In genomic region chrX:37110881-37111193, GRCm38 (mm10) we compare ENCODE assay signal across 15 mouse cellular contexts. TPM values are rescaled to one million over a fixed set of nuclear protein-coding genes. Genes with fewer than 3 reads are reported as not detected.
DNase-seq lines count a peak whose midpoint lies in the region; ATAC-seq and TF ChIP-seq lines count a peak whose summit lies in the region.
"Had no signal": no experiment of that assay in that cellular context is flagged by ENCODE, and none has a peak within 500 bp of the region (broad histone marks: within the 10 kb centered on the region; RNA-seq: fewer than 3 reads in every experiment).

No protein-coding gene starts in this region.

- no peak for TF ChIP-seq POLR2A in myocyte (IDR thresholded peaks at IDR 0.05; ENCODE audit: insufficient read length, low read depth)

- 74% methylated on average over 4 of the region's 4 CpGs for WGBS in hindbrain, embryonic 13.5 days
- WGBS in hindbrain, embryonic 12.5 days: 80% methylated on average over 4 of the region's 4 CpGs
- WGBS in midbrain, postnatal 0 days: 76% methylated on average over 4 of the region's 4 CpGs
- 80% methylated on average over 4 of the region's 4 CpGs for WGBS in midbrain, embryonic 14.5 days

- no peak for ATAC-seq in erythroblast, adult 5-6 weeks (replicated peaks; ENCODE audit: low FRiP score, poor library complexity, severe bottlenecking)
- ATAC-seq in hindbrain, embryonic 13.5 days (ENCODE audit: low FRiP score): no peak
- ATAC-seq in hindbrain, embryonic 12.5 days (ENCODE audit: low FRiP score): no peak
- no peak for ATAC-seq in midbrain, postnatal 0 days (ENCODE audit: low FRiP score)
- no peak for ATAC-seq in midbrain, embryonic 14.5 days (ENCODE audit: low FRiP score, low TSS enrichment)

- H3K9ac ChIP-seq in hindbrain, embryonic 13.5 days: no peak overlapping the region
- no peak overlapping the region for H3K9ac ChIP-seq in hindbrain, embryonic 12.5 days
- H3K9ac ChIP-seq in midbrain, postnatal 0 days (replicated peaks; ENCODE audit: low read length, poor library complexity, severe bottlenecking): no peak overlapping the region
- H3K9ac ChIP-seq in midbrain, embryonic 14.5 days (replicated peaks; ENCODE audit: low read length): no peak overlapping the region
- H3K9ac ChIP-seq: neural tube, embryonic 12.5 days had no signal

- H3K4me2 ChIP-seq in hindbrain, embryonic 13.5 days: no peak overlapping the region
- H3K4me2 ChIP-seq in hindbrain, embryonic 12.5 days (replicated peaks): no peak overlapping the region
- H3K4me2 ChIP-seq in midbrain, postnatal 0 days (ENCODE audit: low read depth, low read length, poor library complexity, severe bottlenecking): no peak overlapping the region
- no peak overlapping the region; the same call in 1 of the 2 replicates for H3K4me2 ChIP-seq in midbrain, embryonic 14.5 days (ENCODE audit: low read length)
- H3K4me2 ChIP-seq in myocyte (ENCODE audit: low read depth): peak overlapping the region; percentile 34

- peaks cover 15% of the 10 kb centered on the region for H3K4me1 ChIP-seq in erythroblast, embryonic 14.5 days (ENCODE audit: control insufficient read depth)
- H3K4me1 ChIP-seq in hindbrain, embryonic 13.5 days (replicated peaks): no peaks in the 10 kb centered on the region
- H3K4me1 ChIP-seq in hindbrain, embryonic 12.5 days: no peaks in the 10 kb centered on the region
- no peaks in the 10 kb centered on the region for H3K4me1 ChIP-seq in midbrain, postnatal 0 days (ENCODE audit: insufficient read depth, low read length)
- H3K4me1 ChIP-seq in midbrain, embryonic 14.5 days (ENCODE audit: control insufficient read depth, insufficient read depth, low read length): no peaks in the 10 kb centered on the region
- H3K4me1 ChIP-seq: neural tube, embryonic 12.5 days had no signal

- H3K27me3 ChIP-seq in erythroblast, embryonic 14.5 days (ENCODE audit: control insufficient read depth): peaks cover 16% of the 10 kb centered on the region
- H3K27me3 ChIP-seq in hindbrain, embryonic 13.5 days: 0 out of 2 replicates have a peak, but pooled peaks cover 2% of the 10 kb centered on the region
- H3K27me3 ChIP-seq in hindbrain, embryonic 12.5 days: peaks cover 8% of the 10 kb centered on the region
- H3K27me3 ChIP-seq in midbrain, postnatal 0 days (ENCODE audit: insufficient read depth, low read length): no peaks in the 10 kb centered on the region
- H3K27me3 ChIP-seq in midbrain, embryonic 14.5 days (ENCODE audit: control insufficient read depth, insufficient read depth, low read length): no peaks in the 10 kb centered on the region
- H3K27me3 ChIP-seq in myocyte (ENCODE audit: control insufficient read depth, insufficient read depth, insufficient read length): peaks cover 7% of the 10 kb centered on the region

- H3ac ChIP-seq in myocyte (ENCODE audit: control insufficient read depth, insufficient read length): no peak overlapping the region

- H3K79me2 ChIP-seq in myocyte (ENCODE audit: control insufficient read depth, insufficient read depth): peaks cover 9% of the 10 kb centered on the region

- H3K36me3 ChIP-seq in erythroblast, embryonic 14.5 days (ENCODE audit: control insufficient read depth): peaks cover 25% of the 10 kb centered on the region
- no peaks in the 10 kb centered on the region for H3K36me3 ChIP-seq in hindbrain, embryonic 13.5 days
- H3K36me3 ChIP-seq in hindbrain, embryonic 12.5 days: no peaks in the 10 kb centered on the region
- H3K36me3 ChIP-seq in midbrain, postnatal 0 days (ENCODE audit: insufficient read depth, low read length): no peaks in the 10 kb centered on the region
- no peaks in the 10 kb centered on the region for H3K36me3 ChIP-seq in midbrain, embryonic 14.5 days (ENCODE audit: control insufficient read depth, insufficient read depth, low read length)
- H3K36me3 ChIP-seq in myocyte (ENCODE audit: control insufficient read depth, insufficient read depth): no peaks in the 10 kb centered on the region
- H3K36me3 ChIP-seq: neural tube, embryonic 12.5 days had no signal

- no peaks in the 10 kb centered on the region; the same call in 1 of the 2 replicates for H3K9me3 ChIP-seq in erythroblast, embryonic 14.5 days (ENCODE audit: control insufficient read depth, low read length)
- H3K9me3 ChIP-seq in hindbrain, embryonic 13.5 days: no peaks in the 10 kb centered on the region
- H3K9me3 ChIP-seq in hindbrain, embryonic 12.5 days (replicated peaks): no peaks in the 10 kb centered on the region
- no peaks in the 10 kb centered on the region for H3K9me3 ChIP-seq in midbrain, postnatal 0 days (ENCODE audit: low read length)
- no peaks in the 10 kb centered on the region for H3K9me3 ChIP-seq in midbrain, embryonic 14.5 days (ENCODE audit: control insufficient read depth, low read length)
- H3K9me3 ChIP-seq: megakaryocyte, embryonic 14.5 days; neural tube, embryonic 12.5 days had no signal

- peak overlapping the region; percentile 75 for H3K4me3 ChIP-seq in erythroblast, embryonic 14.5 days (replicated peaks)
- H3K4me3 ChIP-seq in hindbrain, embryonic 13.5 days: peak overlapping the region; percentile 49; the same call in 1 of the 2 replicates
- no peak overlapping the region for H3K4me3 ChIP-seq in hindbrain, embryonic 12.5 days
- peak overlapping the region; percentile 52; the same call in 1 of the 2 replicates for H3K4me3 ChIP-seq in midbrain, postnatal 0 days (ENCODE audit: low read depth, low read length)
- H3K4me3 ChIP-seq in midbrain, embryonic 14.5 days (replicated peaks; ENCODE audit: low read depth, low read length): no peak overlapping the region
- no peak overlapping the region for H3K4me3 ChIP-seq in myocyte

- H3K27ac ChIP-seq in hindbrain, embryonic 13.5 days: no peak overlapping the region
- no peak overlapping the region for H3K27ac ChIP-seq in hindbrain, embryonic 12.5 days
- no peak overlapping the region for H3K27ac ChIP-seq in midbrain, postnatal 0 days (ENCODE audit: low read depth, low read length)
- H3K27ac ChIP-seq in midbrain, embryonic 14.5 days (replicated peaks; ENCODE audit: low read depth, low read length): no peak overlapping the region
- H3K27ac ChIP-seq: neural tube, embryonic 12.5 days had no signal

- DNase-seq in midbrain, postnatal 0 days (ENCODE audit: low spot score): no peak
- no peak for DNase-seq in midbrain, embryonic 14.5 days
- no peak for DNase-seq in right cerebral cortex, postnatal 25 days

- no peak for TF ChIP-seq CTCF in midbrain, postnatal 0 days (IDR thresholded peaks at IDR 0.05)

TF ChIP-seq in myocyte, 11 proteins besides CTCF, POLR2A, EP300 and RAD21 (continues in another document):
- TF ChIP-seq MYOD1 (IDR thresholded peaks at IDR 0.05; ENCODE audit: control insufficient read depth in 1 of 3, insufficient read length in 2 of 3, low read depth in 2 of 3) (no peak), SRF (IDR thresholded peaks at IDR 0.05; ENCODE audit: control insufficient read depth, insufficient read length, low read depth) (no peak), REST (IDR thresholded peaks at IDR 0.05; ENCODE audit: insufficient read depth, insufficient read length) (no peak)

RNA-seq across cellular contexts. Expression of gene Upf3b, which starts 0.7 kb away (rescaled TPM):
- polyA plus RNA-seq in erythroblast, embryonic 14.5 days (2012): 1.1 and 1.3 TPM in 2 replicates
- 12.7 and 21.7 TPM in 2 replicates for total RNA-seq in erythroblast, adult 5-6 weeks (2015; ENCODE audit: low replicate concordance)
- 30.8 and 32.2 TPM in 2 replicates for total RNA-seq in erythroblast, adult 5-6 weeks (2017; ENCODE audit: low replicate concordance)
- polyA plus RNA-seq in hindbrain, embryonic 13.5 days (2015; fragmentation: Nextera tagmentation; extraction: Ambion mirVana): 33.6 and 36.2 TPM in 2 replicates
- 24.3 and 25.7 TPM in 2 replicates for polyA plus RNA-seq in hindbrain, embryonic 12.5 days (2016; fragmentation: Nextera tagmentation; extraction: Ambion mirVana)
- total RNA-seq in midbrain, postnatal 0 days (2014; rRNA removed): 11.0 and 15.1 TPM in 2 replicates
- polyA plus RNA-seq in midbrain, postnatal 0 days (2015; fragmentation: Nextera tagmentation; extraction: Ambion mirVana): 21.6 and 27.2 TPM in 2 replicates
- polyA plus RNA-seq in midbrain, embryonic 14.5 days (2014; fragmentation: Nextera tagmentation; extraction: Ambion mirVana): 26.6 and 28.8 TPM in 2 replicates
- 2.8 TPM for polyA plus RNA-seq in myocyte (2012; fragmentation: generic; extraction: Trizol)

RNA-seq across cellular contexts. Expression of gene Nkap, which starts 15.8 kb away (rescaled TPM):
- polyA plus RNA-seq in erythroblast, embryonic 14.5 days (2012): 0.49 and 0.55 TPM in 2 replicates
- total RNA-seq in erythroblast, adult 5-6 weeks (2015; ENCODE audit: low replicate concordance): 6.5 and 8.3 TPM in 2 replicates
- total RNA-seq in erythroblast, adult 5-6 weeks (2017; ENCODE audit: low replicate concordance): 23.4 and 38.3 TPM in 2 replicates
- 24.2 and 25.0 TPM in 2 replicates for polyA plus RNA-seq in hindbrain, embryonic 13.5 days (2015; fragmentation: Nextera tagmentation; extraction: Ambion mirVana)
- polyA plus RNA-seq in hindbrain, embryonic 12.5 days (2016; fragmentation: Nextera tagmentation; extraction: Ambion mirVana): 23.9 and 25.7 TPM in 2 replicates
- 28.2 and 31.8 TPM in 2 replicates for total RNA-seq in midbrain, postnatal 0 days (2014; rRNA removed)
- polyA plus RNA-seq in midbrain, postnatal 0 days (2015; fragmentation: Nextera tagmentation; extraction: Ambion mirVana): 24.4 and 31.8 TPM in 2 replicates
- 27.1 and 29.4 TPM in 2 replicates for polyA plus RNA-seq in midbrain, embryonic 14.5 days (2014; fragmentation: Nextera tagmentation; extraction: Ambion mirVana)
- polyA plus RNA-seq in myocyte (2012; fragmentation: generic; extraction: Trizol): 2.3 TPM

RNA-seq across cellular contexts. Expression of gene Rpl39, which starts 25.6 kb away (rescaled TPM):
- 41.4 and 44.5 TPM in 2 replicates for polyA plus RNA-seq in erythroblast, embryonic 14.5 days (2012)
- total RNA-seq in erythroblast, adult 5-6 weeks (2015; ENCODE audit: low replicate concordance): 374 and 391 TPM in 2 replicates
- 399 and 493 TPM in 2 replicates for total RNA-seq in erythroblast, adult 5-6 weeks (2017; ENCODE audit: low replicate concordance)
- 349 and 381 TPM in 2 replicates for polyA plus RNA-seq in hindbrain, embryonic 13.5 days (2015; fragmentation: Nextera tagmentation; extraction: Ambion mirVana)
- 388 and 426 TPM in 2 replicates for polyA plus RNA-seq in hindbrain, embryonic 12.5 days (2016; fragmentation: Nextera tagmentation; extraction: Ambion mirVana)
- 128 TPM in 2 replicates for total RNA-seq in midbrain, postnatal 0 days (2014; rRNA removed)
- 305 and 335 TPM in 2 replicates for polyA plus RNA-seq in midbrain, postnatal 0 days (2015; fragmentation: Nextera tagmentation; extraction: Ambion mirVana)
- polyA plus RNA-seq in midbrain, embryonic 14.5 days (2014; fragmentation: Nextera tagmentation; extraction: Ambion mirVana): 348 and 369 TPM in 2 replicates
- 2,053 TPM for polyA plus RNA-seq in myocyte (2012; fragmentation: generic; extraction: Trizol)

RNA-seq across cellular contexts. Expression of gene Akap14, which starts 57.8 kb away (rescaled TPM):
- polyA plus RNA-seq in erythroblast, embryonic 14.5 days (2012): not detected in 2 replicates
- total RNA-seq in erythroblast, adult 5-6 weeks (2015; ENCODE audit: low replicate concordance): not detected in 2 replicates
- not detected in 2 replicates for total RNA-seq in erythroblast, adult 5-6 weeks (2017; ENCODE audit: low replicate concordance)
- polyA plus RNA-seq in hindbrain, embryonic 13.5 days (2015; fragmentation: Nextera tagmentation; extraction: Ambion mirVana): 0.28 and 0.30 TPM in 2 replicates
- polyA plus RNA-seq in hindbrain, embryonic 12.5 days (2016; fragmentation: Nextera tagmentation; extraction: Ambion mirVana): 0.50 and 0.57 TPM in 2 replicates
- total RNA-seq in midbrain, postnatal 0 days (2014; rRNA removed): 0.27 TPM in 1 of 2 replicates, not detected in the other
- 0.54 and 0.56 TPM in 2 replicates for polyA plus RNA-seq in midbrain, postnatal 0 days (2015; fragmentation: Nextera tagmentation; extraction: Ambion mirVana)
- 0.22 and 0.63 TPM in 2 replicates for polyA plus RNA-seq in midbrain, embryonic 14.5 days (2014; fragmentation: Nextera tagmentation; extraction: Ambion mirVana)
- polyA plus RNA-seq in myocyte (2012; fragmentation: generic; extraction: Trizol): not detected
- total RNA-seq: adrenal gland, postnatal 25 days; ES-E14; gastrocnemius, adult 18-20 months had no signal
- polyA plus RNA-seq: forebrain, embryonic 14.5 days; spleen, adult 2 months had no signal

Comparison
In these comparisons a context has a peak if more than half of its experiments do, and no peak if none do; other contexts are left out.
1. H3K4me3 ChIP-seq: peak in erythroblast, embryonic 14.5 days (single experiment), hindbrain, embryonic 13.5 days (single experiment) and midbrain, postnatal 0 days (single experiment); none in hindbrain, embryonic 12.5 days (single experiment), midbrain, embryonic 14.5 days (single experiment) and myocyte (single experiment).